Mouse (Mus musculus) right cerebral cortex, adult 2 months (tissue): ENCODE measurements around the gene Mmrn2.
"Not testable (repeated sequence)": the region's sequence is repeated elsewhere in the genome, so short reads cannot be mapped to it uniquely, and the experiment has no call there.

Source experiments
- DNase-seq, 2 experiments: peaks; one replicate each; pipeline ENCODE4 v3.0.0; 2021 to 2022; ENCODE audit warnings: low spot score in 2 of 2

Mmrn2 gene

DNA sequence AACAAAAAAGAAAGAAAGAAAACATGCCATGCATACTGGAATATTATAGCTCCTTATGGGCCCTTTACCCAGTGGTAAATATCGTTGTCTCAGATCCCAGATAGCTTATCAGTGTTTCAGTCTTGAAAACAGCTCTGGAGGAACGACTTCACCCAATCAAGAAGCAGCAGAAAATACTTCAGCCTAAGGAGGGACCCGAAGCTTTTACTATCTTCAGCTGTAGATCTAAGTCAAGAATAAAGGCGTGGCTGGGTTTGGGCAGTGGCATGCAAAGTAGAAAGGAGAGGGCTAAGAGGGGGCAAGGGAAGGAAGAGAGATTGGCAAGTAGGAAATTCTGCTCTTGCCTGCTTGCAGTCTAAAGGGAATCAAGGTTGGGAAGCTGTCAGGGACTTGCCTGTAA lies 13.1 kb upstream of the Mmrn2 start:
- no peak for DNase-seq

DNA sequence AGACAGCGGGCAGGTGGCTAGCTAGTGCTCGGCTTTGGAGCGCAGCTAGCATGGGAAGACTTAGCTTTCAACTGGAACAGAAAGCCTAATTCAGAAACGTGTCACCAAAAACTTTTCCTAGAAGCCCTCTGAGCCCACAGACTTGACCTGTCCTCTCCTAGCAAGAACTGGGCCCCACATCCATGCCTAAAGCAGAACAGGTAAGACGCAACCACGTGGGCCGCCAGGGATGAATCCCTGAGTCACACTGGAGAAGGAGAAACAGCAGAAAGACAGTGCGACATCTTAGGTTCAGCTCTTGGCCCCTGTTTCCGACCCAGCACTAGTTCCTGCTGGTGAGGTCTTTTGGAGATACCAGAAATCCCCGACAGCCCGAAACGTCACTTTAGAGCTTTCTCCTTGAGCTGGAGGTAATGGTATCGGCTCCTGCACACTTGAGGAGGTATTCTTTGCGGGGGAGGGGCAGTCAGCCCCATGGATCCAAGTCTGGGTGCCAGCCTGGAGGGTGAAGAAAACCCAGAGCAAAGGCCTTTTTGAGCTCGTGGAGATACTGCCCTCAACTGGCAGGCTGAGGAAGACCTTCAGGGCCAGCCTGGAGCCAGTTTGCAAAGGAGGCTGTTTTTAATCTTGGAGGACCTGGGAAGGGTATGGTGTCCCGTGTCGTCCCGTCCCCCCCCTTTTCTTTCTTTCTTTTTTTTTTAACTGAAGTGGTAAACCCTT lies 12.4 kb upstream of the Mmrn2 start:
- peak; percentile 54 to 68 for DNase-seq

DNA sequence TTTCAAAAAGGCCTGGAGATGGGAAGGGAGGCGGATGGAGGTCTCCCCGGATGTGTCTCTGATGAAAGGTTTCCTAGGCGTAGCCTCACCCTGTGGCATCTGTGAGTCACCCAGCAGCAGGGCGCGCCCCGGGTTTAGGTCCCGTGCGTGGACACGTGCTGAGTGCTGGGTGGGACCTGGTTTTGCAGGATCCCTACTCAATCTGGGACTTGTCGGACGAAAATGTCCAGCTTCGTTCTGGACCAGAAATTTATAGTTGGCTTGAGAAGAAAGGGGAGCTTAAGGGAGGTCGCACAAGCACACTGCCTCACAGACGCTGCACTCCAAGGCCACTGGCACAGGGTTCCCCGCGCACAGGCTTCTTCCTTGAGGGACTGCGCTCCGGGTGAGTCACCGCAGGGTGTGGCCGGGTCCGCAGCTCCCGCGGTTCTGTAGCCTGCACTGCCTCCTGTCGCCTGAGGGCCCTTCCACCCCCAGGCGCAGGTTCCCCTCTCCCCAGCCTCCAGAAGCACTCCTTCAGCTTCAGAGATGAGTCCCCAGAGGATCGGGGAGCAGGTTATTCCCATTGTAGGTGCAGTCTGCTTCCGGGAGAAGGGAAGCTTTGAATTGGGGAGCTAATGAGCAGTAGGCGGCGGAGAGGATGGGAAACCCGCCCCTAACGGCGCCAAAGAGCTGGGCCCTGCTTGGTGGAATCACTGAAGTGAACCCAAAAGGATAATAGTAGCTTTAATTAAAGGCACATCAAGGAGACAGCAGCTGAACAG lies 11.6 kb upstream of the Mmrn2 start:
- DNase-seq = peak; percentile 46 to 54

DNA sequence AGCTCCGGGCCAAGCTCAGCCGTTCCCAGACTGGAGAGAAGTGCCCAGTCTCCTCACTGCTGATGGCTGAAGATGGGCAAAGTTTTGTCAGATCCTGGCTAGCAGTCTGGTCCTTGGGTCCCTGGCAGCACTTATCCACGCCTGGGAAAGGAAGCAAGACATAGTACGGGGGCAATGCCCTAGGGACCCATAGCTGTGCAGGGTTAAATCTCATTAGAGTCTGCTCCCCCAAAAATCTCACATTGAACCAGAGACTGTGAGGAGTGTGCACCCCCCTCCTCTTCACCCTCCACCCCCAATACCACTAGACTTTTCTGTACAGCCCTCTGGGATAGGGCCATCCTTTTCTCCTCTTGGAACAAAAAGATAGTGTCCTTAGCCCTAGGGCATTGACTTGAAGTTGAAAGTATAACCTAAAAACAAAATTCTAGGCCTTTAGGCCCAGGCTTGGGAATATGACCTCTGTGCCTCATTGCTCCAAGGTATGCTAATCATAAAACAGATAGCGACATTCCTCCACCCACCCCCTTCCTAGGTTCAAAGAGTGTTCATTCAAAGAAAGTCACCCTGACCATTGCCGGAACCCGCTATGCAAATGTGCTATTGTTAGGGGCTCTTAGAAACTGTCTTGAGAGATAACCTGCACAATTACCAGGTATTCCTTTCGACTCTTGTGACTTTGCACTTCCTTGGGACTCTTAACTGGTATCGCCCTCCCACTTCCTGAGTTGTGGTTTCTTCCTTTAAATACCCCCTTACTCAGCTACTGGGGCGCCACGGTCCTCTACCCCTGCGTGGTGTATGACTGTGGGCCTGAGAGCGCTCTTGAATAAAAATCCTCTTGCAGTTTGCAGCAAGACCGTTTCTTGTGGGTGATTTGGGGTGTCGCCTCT lies 10.8 kb upstream of the Mmrn2 start:
- not testable (repeated sequence) for DNase-seq

DNA sequence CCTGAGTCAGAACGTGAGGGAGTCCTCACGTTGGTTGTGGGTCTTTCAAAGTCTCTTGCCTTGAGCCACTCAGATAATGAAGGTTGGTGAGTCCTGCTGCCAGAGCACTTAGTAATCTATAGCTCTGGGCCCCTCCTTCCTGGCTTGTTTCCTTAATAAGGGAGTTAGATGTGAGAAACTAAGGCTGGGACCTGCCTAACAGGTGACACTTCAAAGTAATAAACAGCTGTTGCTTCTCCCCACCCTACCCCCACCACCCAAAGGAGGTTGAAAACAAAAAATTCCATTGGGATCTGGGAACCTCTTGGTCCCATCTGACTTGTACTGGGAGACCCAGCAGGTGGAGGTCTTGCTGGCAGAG lies 10.1 kb upstream of the Mmrn2 start:
- DNase-seq = no peak

DNA sequence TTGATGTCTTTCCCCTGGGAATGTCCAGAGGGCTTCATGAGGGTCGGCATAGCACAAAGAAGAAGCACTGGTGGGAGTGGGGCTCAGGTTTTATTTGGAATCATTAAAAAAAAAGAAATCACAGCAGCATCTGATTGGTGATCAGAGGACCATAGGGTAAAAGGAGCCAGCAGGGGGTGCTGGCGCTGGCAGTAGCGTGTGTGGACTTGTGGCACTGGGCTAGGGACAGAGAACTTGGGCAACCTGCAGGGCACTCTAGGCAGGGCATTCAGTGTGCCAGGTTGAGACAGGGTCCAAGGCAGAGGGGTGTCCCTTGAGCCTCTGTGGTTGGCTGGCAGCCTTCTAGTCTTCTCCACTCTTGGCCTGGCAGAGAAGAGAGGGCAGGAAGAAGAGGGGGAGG lies 5.1 kb upstream of the Mmrn2 start:
- no peak for DNase-seq

DNA sequence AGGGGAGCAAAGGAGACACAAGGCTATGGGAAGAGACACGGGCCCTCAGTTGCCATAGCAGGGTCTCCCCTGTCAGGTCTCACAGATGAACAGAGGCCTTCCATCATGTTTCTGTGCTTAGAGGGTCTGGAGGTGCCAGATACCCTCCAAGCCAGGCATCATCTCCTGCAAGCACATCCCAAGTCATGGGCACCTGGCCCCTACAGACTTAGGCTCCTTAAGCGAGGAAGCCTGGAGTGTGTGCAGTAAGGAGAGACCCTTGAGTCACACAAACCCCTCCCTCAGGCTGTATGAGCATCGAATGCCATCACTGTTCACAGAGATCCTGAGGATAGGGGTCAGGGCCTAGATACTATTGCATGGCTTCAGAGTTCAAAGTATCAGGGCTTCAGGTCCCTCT lies 4.3 kb upstream of the Mmrn2 start:
- DNase-seq = no peak

DNA sequence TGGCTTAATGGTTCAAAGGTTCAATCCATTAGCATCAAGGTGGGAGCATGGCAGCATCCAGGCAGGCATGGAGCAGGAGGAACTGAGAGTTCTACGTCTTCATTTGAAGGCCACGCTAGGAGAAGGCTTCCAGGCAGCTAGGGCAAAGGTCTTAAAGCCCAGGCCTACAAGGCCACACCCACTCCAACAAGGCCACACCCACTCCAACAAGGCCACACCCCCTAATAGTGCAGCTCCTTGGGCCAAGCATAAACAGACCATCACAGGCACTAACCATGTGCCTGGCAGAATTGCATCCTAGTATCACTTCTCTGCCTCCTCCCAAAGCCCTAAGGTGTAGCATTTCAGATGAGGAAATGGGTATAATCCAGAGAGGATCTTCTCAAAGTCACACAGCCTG lies 3.5 kb upstream of the Mmrn2 start:
- no peak for DNase-seq

DNA sequence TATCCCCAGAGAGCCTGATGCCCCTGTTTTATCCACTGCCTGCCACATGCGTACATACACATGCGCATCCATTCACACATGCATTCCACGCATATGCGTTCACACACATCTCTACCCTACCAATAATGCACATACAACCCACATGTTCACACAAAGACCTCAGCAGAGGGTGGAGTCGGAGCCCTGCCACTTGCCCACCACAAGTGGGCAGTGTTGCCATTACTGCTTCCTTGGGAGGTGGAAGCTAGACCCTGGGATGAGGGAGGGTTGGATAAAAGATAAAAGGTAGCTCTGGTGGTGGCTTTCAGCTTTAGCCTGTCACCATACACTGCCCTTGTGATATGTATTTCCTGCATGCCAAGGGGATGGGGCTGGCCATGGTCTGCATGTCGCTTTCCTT lies 2.6 kb upstream of the Mmrn2 start:
- peak; percentile 31 to 62 for DNase-seq

DNA sequence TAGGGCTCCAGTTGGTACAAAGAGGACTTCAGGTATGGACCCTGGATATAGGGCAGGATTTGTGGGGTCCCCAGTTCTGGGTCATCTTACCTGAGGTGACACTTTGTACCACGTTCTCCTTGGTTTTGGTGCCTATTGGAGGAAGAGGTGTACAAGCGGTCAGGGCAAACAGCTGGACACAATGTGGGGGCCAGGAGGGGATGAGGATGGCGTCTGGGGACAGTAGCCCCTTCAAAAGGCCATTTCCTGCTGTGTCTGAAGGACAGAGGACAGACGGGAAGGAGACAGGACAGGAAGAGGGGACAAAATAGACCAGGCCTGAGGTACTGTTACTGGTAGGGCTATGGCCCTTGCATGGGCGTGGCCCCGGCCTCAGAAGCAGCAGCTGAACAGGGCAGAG lies 1.7 kb upstream of the Mmrn2 start:
- DNase-seq = no peak

DNA sequence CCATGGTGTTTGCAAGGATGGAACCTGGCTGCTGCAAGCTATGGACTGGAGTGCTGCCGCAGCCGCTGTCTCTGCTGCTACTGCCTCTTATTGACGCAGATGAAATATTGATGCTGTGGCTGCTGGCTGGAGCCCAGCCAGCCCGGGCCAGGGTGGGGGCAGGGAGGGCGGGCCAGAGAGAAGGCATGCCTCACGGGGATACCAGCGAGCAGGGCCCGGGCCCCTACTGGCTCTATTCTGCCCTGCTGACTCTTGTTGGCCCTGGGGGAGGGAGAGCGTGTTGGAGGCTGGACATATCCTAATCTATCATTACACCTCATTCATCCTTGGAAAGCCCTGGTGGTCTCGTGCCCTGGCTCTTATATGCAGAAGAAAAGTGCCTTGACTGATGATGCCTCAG lies 688 bp upstream of the Mmrn2 start, which contains the start of gene Sncg:
Gene Sncg (minus strand): TSS at position 213 of the 400 bp plus-strand sequence.
- DNase-seq = no peak

DNA sequence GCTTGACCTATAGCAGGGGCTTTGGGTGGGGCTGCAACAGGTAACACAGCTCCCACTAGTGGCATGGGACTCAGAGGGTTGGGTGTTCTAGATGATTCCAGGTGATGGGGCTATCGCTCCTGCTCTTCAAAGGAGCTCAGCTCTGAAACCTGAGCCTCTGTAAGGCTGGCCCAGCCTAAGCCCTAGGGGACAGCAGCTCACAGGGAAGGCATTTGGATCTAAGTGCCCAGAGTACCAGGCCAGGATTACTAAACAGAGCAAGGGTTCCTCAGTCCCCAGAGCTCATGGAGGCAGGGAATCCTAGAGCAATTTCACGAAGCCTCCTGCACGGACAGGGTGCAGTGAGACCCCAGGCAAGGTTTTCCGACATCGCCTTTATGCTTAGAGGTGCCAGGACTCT lies 676 bp downstream of the Mmrn2 start:
- DNase-seq = no peak

DNA sequence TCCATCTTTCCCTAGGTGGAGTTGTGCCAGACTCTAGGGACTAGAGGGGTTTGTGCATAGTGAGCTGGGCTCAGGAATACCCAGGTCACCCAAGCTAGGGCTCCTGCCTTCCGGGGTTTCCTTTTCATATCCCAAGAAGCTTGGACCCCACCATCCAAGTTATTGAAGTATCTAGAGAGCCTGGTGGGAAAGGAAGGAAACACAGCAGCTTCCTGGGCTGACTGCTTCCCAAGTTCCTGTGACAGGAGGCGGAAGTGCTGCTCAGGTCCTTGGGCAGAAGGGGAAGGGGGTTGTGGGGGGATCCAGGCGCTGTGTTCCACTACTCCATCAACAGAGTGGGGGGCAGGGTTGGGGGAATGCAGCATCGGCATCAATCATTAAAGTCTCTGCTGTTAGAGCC lies 1.9 kb downstream of the Mmrn2 start:
- no peak for DNase-seq

DNA sequence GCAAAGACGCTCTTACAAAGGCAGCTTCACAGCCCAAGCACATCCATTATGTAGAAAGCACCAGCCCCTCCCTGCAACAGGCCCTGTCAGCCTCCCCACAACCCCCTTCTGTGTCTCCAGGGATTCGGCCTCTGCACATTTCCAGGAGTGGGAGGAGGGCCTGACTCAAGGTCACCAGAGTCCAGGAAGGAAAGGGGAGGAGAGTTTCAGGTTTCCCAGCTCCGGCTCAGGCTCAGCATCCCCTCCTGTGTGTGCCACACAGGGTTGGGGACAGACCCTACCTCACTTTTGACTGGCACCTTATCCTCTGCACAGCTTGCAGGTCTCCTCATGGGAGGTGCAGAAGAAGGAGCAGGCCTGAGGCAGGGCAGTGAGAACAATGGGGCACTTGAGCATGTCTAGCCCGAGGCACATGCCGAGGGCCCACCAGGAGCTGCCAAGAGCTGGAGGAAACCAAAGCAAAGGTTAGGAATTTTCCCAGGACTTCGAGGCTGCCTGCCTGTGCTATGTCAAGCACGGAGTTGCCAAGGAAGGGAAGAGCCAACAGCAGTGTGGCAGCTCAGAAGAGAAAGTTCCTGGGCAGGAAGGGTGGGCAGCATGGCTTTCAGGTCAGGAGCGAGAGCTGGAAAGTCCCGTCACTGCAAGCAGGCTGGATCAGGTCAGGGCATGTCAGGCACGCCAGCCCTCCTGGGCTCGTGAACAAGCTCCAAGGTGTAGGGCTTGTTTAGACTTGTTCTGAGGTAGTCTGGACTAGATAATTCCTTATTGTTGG lies 3.5 kb downstream of the Mmrn2 start:
- no peak for DNase-seq

DNA sequence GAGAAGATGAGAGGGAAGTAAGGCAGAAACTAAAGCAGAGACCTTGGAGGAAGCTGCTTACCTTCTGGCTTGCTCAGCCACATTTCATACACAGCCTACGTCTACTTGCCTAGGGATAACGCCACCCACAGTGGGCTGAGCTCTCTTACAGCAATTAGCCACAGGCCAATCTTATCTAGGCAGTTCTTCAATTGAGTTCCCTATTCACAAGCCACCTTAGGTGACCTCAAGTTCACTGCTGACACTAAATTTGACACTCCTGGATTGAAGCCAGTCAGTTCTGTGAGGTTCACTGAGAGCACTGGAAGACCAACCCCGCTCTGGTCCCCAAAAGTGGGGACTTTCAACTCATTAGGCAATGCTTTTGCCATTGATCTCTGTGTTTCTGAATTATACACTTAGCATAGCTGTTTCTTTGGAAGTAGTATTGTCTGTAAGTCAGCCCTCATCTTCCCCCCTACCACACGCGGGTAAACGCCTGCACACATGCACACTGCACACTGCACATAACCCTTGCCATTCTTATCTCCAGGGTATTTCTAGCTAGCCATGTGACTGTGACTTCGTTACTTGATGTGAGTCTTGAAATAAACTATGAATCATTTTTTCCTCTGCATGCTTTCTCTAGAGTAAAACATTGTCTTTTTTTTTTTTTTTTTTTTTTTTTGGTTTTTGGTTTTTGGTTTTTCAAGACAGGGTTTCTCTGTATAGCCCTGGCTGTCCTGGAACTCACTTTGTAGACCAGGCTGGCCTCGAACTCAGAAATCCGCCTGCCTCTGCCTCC lies 7.8 kb downstream of the Mmrn2 start:
- DNase-seq = no peak

DNA sequence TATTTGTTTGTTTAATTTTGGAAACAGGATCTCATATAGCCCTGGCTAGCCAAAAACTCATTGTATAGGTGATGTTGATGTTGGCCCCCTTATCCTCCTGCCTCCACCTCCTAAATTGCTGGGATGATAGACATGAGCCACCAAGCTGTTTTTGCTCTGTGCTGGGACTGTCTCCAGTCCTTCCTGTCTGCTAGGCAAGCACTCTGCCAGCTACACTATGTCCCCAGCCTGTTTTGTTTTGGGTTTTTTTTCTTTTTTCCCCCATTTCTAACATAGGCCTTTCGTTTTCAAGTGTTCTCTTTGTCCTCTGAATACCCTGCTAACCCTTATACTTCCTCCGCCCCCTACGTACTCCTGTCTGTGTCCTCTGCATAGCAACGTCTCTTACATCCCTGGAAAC lies 18.0 kb downstream of the Mmrn2 start:
- DNase-seq = no peak

DNA sequence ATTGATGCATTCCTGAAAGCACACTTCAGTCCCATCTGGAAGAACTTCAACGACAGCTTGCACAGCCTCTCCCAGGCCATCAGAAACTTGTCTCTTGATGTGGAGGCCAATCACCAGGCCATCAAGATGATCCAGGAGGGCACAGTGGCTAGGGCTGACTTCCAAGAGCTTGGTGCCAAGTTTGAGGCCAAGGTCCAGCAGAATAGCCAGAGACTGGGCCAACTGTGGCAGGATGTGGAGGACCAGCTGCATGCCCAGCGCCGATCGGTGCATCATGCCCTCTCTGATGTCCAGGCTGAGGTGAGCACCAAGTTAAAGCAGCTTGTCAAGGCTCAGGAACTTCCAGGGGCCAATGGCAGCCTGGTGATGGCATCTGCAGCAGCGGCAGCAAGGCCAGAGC lies 22.6 kb downstream of the Mmrn2 start:
- DNase-seq = no peak

DNA sequence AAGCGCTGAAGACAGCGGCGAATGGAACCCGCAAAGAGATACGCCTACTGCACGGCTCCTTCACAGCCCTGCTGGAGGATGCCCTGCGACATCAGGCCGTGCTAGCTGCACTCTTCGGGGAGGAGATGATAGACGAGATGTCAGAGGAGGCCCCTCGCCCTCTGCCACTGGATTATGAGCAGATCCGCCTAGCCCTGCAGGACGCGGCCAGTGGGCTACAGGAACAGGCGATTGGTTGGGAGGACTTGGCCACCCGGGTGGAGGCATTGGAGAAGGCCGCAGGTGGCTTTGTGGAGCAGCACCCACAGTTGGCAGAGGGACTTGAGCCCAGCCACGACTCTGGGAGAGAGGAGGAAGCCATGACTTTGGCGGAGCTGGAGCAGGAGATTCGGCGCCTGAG lies 23.6 kb downstream of the Mmrn2 start:
- DNase-seq = no peak

DNA sequence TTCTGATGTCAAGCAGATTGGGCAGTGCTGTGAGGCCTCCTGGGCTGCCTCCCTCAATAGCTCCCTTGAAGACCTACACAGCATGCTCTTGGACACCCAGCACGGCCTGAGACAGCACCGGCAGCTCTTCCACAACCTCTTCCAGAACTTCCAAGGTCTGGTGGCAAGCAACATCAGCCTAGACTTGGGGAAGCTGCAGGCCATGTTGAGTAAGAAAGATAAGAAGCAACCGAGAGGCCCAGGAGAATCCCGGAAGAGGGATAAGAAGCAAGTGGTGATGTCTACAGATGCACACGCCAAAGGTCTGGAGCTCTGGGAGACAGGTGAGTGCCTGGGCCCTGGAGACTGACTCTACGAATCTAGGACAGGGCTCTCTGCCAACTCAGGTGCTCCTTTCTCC lies 24.0 kb downstream of the Mmrn2 start:
- DNase-seq = no peak

DNA sequence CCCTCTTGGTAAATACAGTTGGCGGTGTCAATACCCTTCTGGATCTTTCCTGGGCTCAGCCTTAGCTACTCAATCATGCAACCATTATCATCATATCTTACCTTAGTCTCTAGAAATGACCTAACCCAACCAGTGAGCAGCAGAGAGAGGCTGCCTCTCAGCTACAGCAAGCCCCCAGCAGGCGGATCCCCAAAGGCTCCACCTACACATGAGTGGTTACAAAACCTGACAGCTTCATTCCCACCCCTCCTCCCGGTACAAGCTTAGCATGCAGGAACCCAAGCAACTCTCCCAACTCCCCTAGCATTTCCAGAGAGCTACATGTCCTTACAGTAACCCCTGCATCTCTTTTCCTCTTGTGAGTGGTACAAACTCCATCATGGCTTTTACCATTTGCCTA lies 24.8 kb downstream of the Mmrn2 start:
- DNase-seq = no peak

DNA sequence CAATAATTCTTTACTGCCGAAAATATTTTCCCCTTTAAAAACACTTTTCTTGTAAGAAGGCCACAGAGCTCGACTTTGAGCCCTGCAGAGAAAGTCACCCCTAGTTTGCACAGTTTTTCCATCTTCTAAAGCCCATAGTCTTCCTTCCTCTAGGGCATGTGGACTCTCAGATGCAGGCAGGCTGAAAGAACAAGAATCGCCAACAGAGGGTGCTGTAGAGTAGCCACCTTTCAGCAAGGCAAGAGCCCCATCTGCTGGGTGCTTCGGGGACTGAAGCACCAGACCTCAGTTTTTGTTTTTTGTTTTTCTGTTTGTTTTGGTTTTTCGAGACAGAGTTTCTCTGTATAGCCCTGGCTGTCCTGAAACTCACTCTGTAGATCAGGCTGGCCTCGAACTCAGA lies 25.9 kb downstream of the Mmrn2 start:
- DNase-seq = peak; percentile 77
